Mouse (Mus musculus) 416B (cell line): Measurements from ENCODE around the gene Chst11.

Experiments used
- DNase-seq: peaks from one replicate; pipeline ENCODE4 v3.0.0; 2011; ENCODE audit warnings: low read depth

Gene Chst11

GRCm38 (mm10) chr10:83141434-83141833, 156.1 kb downstream of the Chst11 start:
- DNase-seq: no peak

GRCm38 (mm10) chr10:83143049-83143448, 157.8 kb downstream of the Chst11 start:
- peak; percentile 18 for DNase-seq

GRCm38 (mm10) chr10:83145836-83146235, 160.5 kb downstream of the Chst11 start:
- DNase-seq: no peak

- peak; percentile 86 for DNase-seq
Observed at GRCm38 (mm10) chr10:83149342-83150178, 164.3 kb downstream of the Chst11 start.

- no peak for DNase-seq
Observed at GRCm38 (mm10) chr10:83150587-83150986, 165.3 kb downstream of the Chst11 start.

GRCm38 (mm10) chr10:83151362-83151761, 166.1 kb downstream of the Chst11 start:
- DNase-seq: no peak

- DNase-seq: peak; percentile 97
Observed at GRCm38 (mm10) chr10:83151896-83152685, 166.8 kb downstream of the Chst11 start.

GRCm38 (mm10) chr10:83152723-83153122, 167.4 kb downstream of the Chst11 start:
- no peak for DNase-seq

- DNase-seq: no peak
Observed at GRCm38 (mm10) chr10:83153374-83153773, 168.1 kb downstream of the Chst11 start.

- peak; percentile 81 for DNase-seq
Observed at GRCm38 (mm10) chr10:83153887-83154286, 168.6 kb downstream of the Chst11 start.

- no peak for DNase-seq
Observed at GRCm38 (mm10) chr10:83157289-83157688, 172.0 kb downstream of the Chst11 start.

- DNase-seq: no peak
Observed at GRCm38 (mm10) chr10:83158322-83158721, 173.0 kb downstream of the Chst11 start.

- DNase-seq: no peak
Observed at GRCm38 (mm10) chr10:83159229-83159628, 173.9 kb downstream of the Chst11 start.

GRCm38 (mm10) chr10:83161656-83162365, 176.5 kb downstream of the Chst11 start:
- no peak for DNase-seq

- DNase-seq: no peak
Observed at GRCm38 (mm10) chr10:83163946-83164345, 178.6 kb downstream of the Chst11 start.

- no peak for DNase-seq
Observed at GRCm38 (mm10) chr10:83164901-83165435, 179.7 kb downstream of the Chst11 start.

GRCm38 (mm10) chr10:83165521-83166243, 180.4 kb downstream of the Chst11 start:
- DNase-seq: no peak

GRCm38 (mm10) chr10:83166272-83166671, 181.0 kb downstream of the Chst11 start:
- DNase-seq: no peak

- DNase-seq: no peak
Observed at GRCm38 (mm10) chr10:83167492-83167891, 182.2 kb downstream of the Chst11 start.

GRCm38 (mm10) chr10:83168303-83169056, 183.2 kb downstream of the Chst11 start:
- DNase-seq: peak; percentile 58

GRCm38 (mm10) chr10:83169554-83169953, 184.3 kb downstream of the Chst11 start:
- DNase-seq: no peak
